Mouse (Mus musculus) intestine, postnatal 0 days (tissue): ENCODE measurements around the gene Eps15l1. TPM values are rescaled to one million over a fixed set of nuclear protein-coding genes. Genes with fewer than 3 reads are reported as not detected.

Source experiments
- ATAC-seq: fragments of 200-750 bp; cut with Nextera tagmentation; 2 replicates; pipeline ENCODE4 v1.8.0; 2017; ENCODE audit warnings: mild to moderate bottlenecking, moderate TSS enrichment, moderate library complexity
- H3K27ac ChIP-seq: fragments of 300-500 bp; sonication (generic); 2 replicates; pipeline ENCODE4 v1.5.1; 2014; ENCODE audit warnings: mild to moderate bottlenecking, low read depth, low read length, moderate library complexity
- H3K27me3 ChIP-seq: fragments of 300-500 bp; sonication (generic); replicated peaks from 2 replicates; pipeline ENCODE4 v1.6.1; 2014; ENCODE audit warnings: low read length, mixed read lengths; ENCODE audit not compliant: control insufficient read depth, insufficient read depth
- H3K36me3 ChIP-seq: fragments of 300-500 bp; sonication (generic); 2 replicates; pipeline ENCODE4 v1.6.1; 2014; ENCODE audit warnings: mild to moderate bottlenecking, moderate library complexity; ENCODE audit not compliant: control insufficient read depth, insufficient read depth
- H3K4me1 ChIP-seq: fragments of 300-500 bp; sonication (generic); replicated peaks from 2 replicates; pipeline ENCODE4 v1.6.1; 2014; ENCODE audit warnings: antibody characterized with exemption, low read length, mixed read lengths; ENCODE audit not compliant: control insufficient read depth, insufficient read depth
- H3K4me2 ChIP-seq: fragments of 300-500 bp; sonication (generic); replicated peaks from 2 replicates; pipeline ENCODE4 v1.6.1; 2014; ENCODE audit warnings: low read depth, mild to moderate bottlenecking, moderate library complexity
- H3K4me3 ChIP-seq: fragments of 300-500 bp; sonication (generic); 2 replicates; pipeline ENCODE4 v1.5.1; 2014; ENCODE audit warnings: low read depth, low read length
- H3K9ac ChIP-seq: fragments of 300-500 bp; sonication (generic); 2 replicates; pipeline ENCODE4 v1.6.1; 2014; ENCODE audit warnings: mild to moderate bottlenecking, low read depth, low read length
- H3K9me3 ChIP-seq: fragments of 300-500 bp; sonication (generic); 2 replicates; pipeline ENCODE4 v1.6.1; 2016; ENCODE audit warnings: mixed run types; ENCODE audit not compliant: control insufficient read depth
- CTCF ChIP-seq: sonication (generic); IDR thresholded peaks from 2 replicates; pipeline ENCODE4 v1.5.1; 2016; ENCODE audit warnings: low read depth, mild to moderate bottlenecking, control low read depth, antibody characterized with exemption, moderate library complexity
- WGBS: fragments of 180-500 bp; shearing (Covaris S2); extraction: QIAGEN DNeasy Blood & Tissue Kit; methylation state at CpG from one replicate; pipeline ENCODE4 v1.1.7; 2014; 5-methylcytosine and 5-hydroxymethylcytosine counted together
- polyA plus RNA-seq: library from polyadenylated mRNA; unstranded; fragments of >200 nt; fragmentation: Nextera tagmentation; extraction: Ambion mirVana; gene quantifications from 2 replicates; pipeline ENCODE4 v1.2.1, GENCODE M21; 2015

The Eps15l1 gene
- polyA plus RNA-seq, 1 experiment from 2014 or later = 16.3 TPM

GRCm38 (mm10) chr8:72305210-72305905, 115.9 kb downstream of the Eps15l1 start, which contains the start of gene Gm10282:
TSS of gene Gm10282 (minus strand) at chr8:72305260.
- ATAC-seq = no peak
- no peak within 1 kb of the TSS for H3K4me2 ChIP-seq
- 70% methylated on average over 15 of the region's 16 CpGs for WGBS
- H3K27me3 ChIP-seq = no peaks in the 10 kb centered on the region
- no peak within 1 kb of the TSS for H3K27ac ChIP-seq
- H3K9ac ChIP-seq = no peak within 1 kb of the TSS
- H3K36me3 ChIP-seq = no peaks in the 10 kb centered on the region
- no peaks in the 10 kb centered on the region for H3K4me1 ChIP-seq
- no peak for TF ChIP-seq CTCF
- no peak within 1 kb of the TSS for H3K4me3 ChIP-seq
- H3K9me3 ChIP-seq = no peaks in the 10 kb centered on the region

- Histone ChIP-seq H3K4me2 (0 out of 2 replicates have a peak overlapping the region, but pooled peaks have one; percentile 1), H3K4me1 (no peaks in the 10 kb centered on the region), H3K9me3 (no peaks in the 10 kb centered on the region), H3K4me3 (no peak overlapping the region), H3K27ac (no peak overlapping the region), H3K9ac (no peak overlapping the region), H3K36me3 (no peaks in the 10 kb centered on the region), H3K27me3 (no peaks in the 10 kb centered on the region)
- ATAC-seq = peak; percentile 36; the same call in 1 of the 2 replicates
- TF ChIP-seq CTCF = peak; percentile 30
- WGBS = 38% methylated on average over 8 of the region's 8 CpGs
These were observed 117.6 kb downstream of the Eps15l1 start for GRCm38 (mm10) chr8:72303633-72304032.

DNA sequence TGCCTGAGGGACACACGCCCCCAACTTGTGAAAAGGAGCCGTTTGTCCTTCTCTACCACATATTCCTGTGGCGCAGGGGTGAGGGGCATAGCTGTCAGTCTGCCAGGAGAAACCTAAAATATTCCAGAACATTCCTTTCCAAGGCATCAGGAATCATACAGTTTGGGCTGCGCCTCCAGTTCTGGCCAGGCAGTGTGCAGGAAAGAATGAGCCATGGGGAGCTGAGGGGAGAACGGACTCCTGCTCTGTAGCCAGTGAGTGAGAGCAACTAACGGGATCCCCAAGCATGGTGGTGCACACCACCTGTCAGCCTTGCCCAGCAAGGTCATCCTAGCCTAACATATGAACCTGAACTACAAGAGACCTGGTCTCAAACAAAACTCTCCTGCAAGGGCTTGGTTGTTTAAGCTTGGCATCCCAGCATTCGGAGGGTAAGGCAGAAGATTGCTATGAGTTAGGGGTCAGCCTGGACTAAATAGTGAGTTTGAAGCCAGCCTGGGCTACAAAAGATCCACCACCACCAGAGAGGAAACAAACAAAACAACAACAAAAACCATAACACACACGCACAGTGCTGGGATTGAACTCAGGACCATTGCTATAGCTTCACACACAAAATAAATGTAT, 118.2 kb downstream of the Eps15l1 start:
- no peak for ATAC-seq
- Histone ChIP-seq H3K9ac (no peak overlapping the region), H3K4me1 (no peaks in the 10 kb centered on the region), H3K9me3 (no peaks in the 10 kb centered on the region), H3K36me3 (no peaks in the 10 kb centered on the region), H3K27me3 (no peaks in the 10 kb centered on the region), H3K4me2 (0 out of 2 replicates have a peak overlapping the region, but pooled peaks have one; percentile 1), H3K27ac (no peak overlapping the region), H3K4me3 (no peak overlapping the region)
- no peak for TF ChIP-seq CTCF
- 63% methylated on average over 8 of the region's 8 CpGs for WGBS

GRCm38 (mm10) chr8:72301497-72301896, 119.8 kb downstream of the Eps15l1 start:
- H3K9me3 ChIP-seq = no peaks in the 10 kb centered on the region
- no peak for ATAC-seq
- 79% methylated on average over 5 of the region's 5 CpGs for WGBS
- no peak overlapping the region for H3K4me2 ChIP-seq
- H3K27me3 ChIP-seq = no peaks in the 10 kb centered on the region
- H3K9ac ChIP-seq = no peak overlapping the region
- H3K36me3 ChIP-seq = no peaks in the 10 kb centered on the region
- H3K4me1 ChIP-seq = no peaks in the 10 kb centered on the region
- no peak overlapping the region for H3K4me3 ChIP-seq
- H3K27ac ChIP-seq = no peak overlapping the region
- no peak for TF ChIP-seq CTCF

- TF ChIP-seq CTCF = no peak; the same call in 1 of the 2 replicates
- no peaks in the 10 kb centered on the region for H3K36me3 ChIP-seq
- no peaks in the 10 kb centered on the region for H3K27me3 ChIP-seq
- no peak overlapping the region for H3K9ac ChIP-seq
- ATAC-seq = no peak
- no peaks in the 10 kb centered on the region for H3K4me1 ChIP-seq
- WGBS = 81% methylated on average over 9 of the region's 9 CpGs
- no peak overlapping the region for H3K4me3 ChIP-seq
- no peak overlapping the region for H3K27ac ChIP-seq
- H3K9me3 ChIP-seq = no peaks in the 10 kb centered on the region
- no peak overlapping the region for H3K4me2 ChIP-seq
These were observed 120.4 kb downstream of the Eps15l1 start for GRCm38 (mm10) chr8:72300654-72301400.

GRCm38 (mm10) chr8:72298928-72299327, 122.3 kb downstream of the Eps15l1 start:
- no peak for ATAC-seq
- WGBS = 90% methylated on average over 1 of the region's 1 CpGs

More at GRCm38 (mm10) chr8:72298928-72299327, 122.3 kb downstream of the Eps15l1 start:
- H3K4me3 ChIP-seq = no peak overlapping the region
- no peaks in the 10 kb centered on the region for H3K4me1 ChIP-seq
- H3K4me2 ChIP-seq = no peak overlapping the region
- no peak overlapping the region for H3K27ac ChIP-seq
- no peaks in the 10 kb centered on the region for H3K36me3 ChIP-seq
- H3K9me3 ChIP-seq = no peaks in the 10 kb centered on the region
- no peak for TF ChIP-seq CTCF
- no peaks in the 10 kb centered on the region for H3K27me3 ChIP-seq
- no peak overlapping the region for H3K9ac ChIP-seq
